Mouse (Mus musculus): Measurements from ENCODE around the gene Farp1. TPM values are rescaled to one million over a fixed set of nuclear protein-coding genes. Genes with fewer than 3 reads are reported as not detected.

The Farp1 gene
- polyA plus RNA-seq, 1 experiment from 2014 or later, result 10.8 TPM

- ATAC-seq (replicated peaks; ENCODE audit: insufficient number of reproducible peaks, insufficient read depth, low FRiP score, low read depth), result no peak
- Histone ChIP-seq H3K4me1 (replicated peaks) (peaks cover 64% of the 10 kb centered on the region), H3K9me3 (replicated peaks) (no peaks in the 10 kb centered on the region), H3K4me3 (no peak overlapping the region), H3K36me3 (no peaks in the 10 kb centered on the region), H3K4me2 (no peak overlapping the region), H3K27me3 (no peaks in the 10 kb centered on the region), H3K27ac (no peak overlapping the region), H3K9ac (no peak overlapping the region)
- 44% methylated on average over 4 of the region's 4 CpGs for WGBS
These were observed 71.9 kb downstream of the Farp1 start for GRCm38 (mm10) chr14:121106906-121107305.

- Histone ChIP-seq H3K27me3 (no peaks in the 10 kb centered on the region), H3K9me3 (replicated peaks) (no peaks in the 10 kb centered on the region), H3K4me1 (replicated peaks) (peaks cover 58% of the 10 kb centered on the region), H3K27ac (peak overlapping the region; percentile 41), H3K9ac (no peak overlapping the region), H3K36me3 (no peaks in the 10 kb centered on the region), H3K4me2 (no peak overlapping the region), H3K4me3 (no peak overlapping the region)
- WGBS, result 80% methylated on average over 10 of the region's 10 CpGs
- no peak for ATAC-seq (replicated peaks; ENCODE audit: insufficient number of reproducible peaks, insufficient read depth, low FRiP score, low read depth)
These were observed 72.8 kb downstream of the Farp1 start for GRCm38 (mm10) chr14:121107707-121108285.

DNA sequence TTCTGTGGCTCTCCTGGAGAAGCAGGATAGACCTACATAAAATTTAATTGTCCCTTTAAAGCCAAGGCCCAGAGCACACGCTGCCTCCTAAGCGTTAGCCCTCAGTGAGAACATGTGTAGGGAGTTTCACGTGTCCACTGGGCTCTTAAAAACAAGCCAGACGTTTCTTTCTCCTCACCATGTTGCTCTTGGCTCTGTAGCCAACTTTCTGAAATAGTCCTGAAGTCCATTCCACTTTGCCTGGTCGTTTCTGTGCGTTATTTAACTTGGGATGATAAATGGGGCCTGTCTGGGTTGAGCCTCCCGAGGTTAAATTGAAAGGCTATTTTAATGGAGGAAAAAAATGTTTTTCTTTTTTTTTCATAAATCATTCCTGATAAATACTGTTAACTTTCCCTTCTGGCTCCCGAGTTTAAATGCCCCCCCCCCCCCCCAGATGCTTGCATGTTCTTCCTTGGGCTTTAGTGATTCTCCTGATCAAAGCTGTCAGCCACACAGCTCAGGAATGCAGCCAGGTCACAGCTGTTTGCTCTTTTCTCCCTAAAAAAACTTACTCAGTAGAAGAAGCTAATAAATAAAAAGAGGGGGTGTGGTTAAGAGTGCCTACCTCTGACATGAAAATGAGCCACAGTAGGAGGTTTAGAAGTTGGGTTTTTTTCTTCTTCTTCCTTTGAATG, 73.6 kb downstream of the Farp1 start:
- no peak overlapping the region for H3K4me3 ChIP-seq
- ATAC-seq (replicated peaks; ENCODE audit: insufficient number of reproducible peaks, insufficient read depth, low FRiP score, low read depth), result peak; percentile 44; the same call in 1 of the 2 replicates
- H3K4me2 ChIP-seq, result 0 out of 2 replicates have a peak overlapping the region, but pooled peaks have one; percentile 11
- H3K4me1 ChIP-seq (replicated peaks), result peaks cover 57% of the 10 kb centered on the region
- no peak overlapping the region for H3K9ac ChIP-seq
- H3K36me3 ChIP-seq, result no peaks in the 10 kb centered on the region
- no peaks in the 10 kb centered on the region for H3K27me3 ChIP-seq
- 13% methylated on average over 8 of the region's 8 CpGs for WGBS
- peak overlapping the region; percentile 41 for H3K27ac ChIP-seq
- H3K9me3 ChIP-seq (replicated peaks), result no peaks in the 10 kb centered on the region

DNA sequence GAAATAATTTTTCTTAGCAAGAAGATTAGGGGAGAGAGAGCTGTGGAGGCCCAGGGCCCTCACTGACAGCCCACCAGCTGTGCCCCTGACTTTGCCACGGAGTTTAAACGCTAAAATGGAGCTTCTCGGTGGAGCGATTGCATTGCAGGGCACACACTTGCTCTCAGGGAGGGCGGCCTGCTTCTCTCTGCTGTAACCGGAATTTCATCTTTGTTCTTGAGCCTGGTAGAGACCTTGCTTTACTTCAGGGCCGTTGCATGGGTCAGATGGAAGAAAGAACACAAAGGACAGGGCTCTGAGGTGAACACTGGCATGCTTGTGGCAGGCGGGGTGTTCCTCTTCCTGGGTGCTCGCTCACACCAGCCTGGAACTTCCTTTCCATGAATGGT, 74.1 kb downstream of the Farp1 start:
- WGBS, result 42% methylated on average over 9 of the region's 9 CpGs
- Histone ChIP-seq H3K4me3 (no peak overlapping the region), H3K27me3 (no peaks in the 10 kb centered on the region), H3K27ac (peak overlapping the region; percentile 41), H3K9ac (no peak overlapping the region), H3K9me3 (replicated peaks) (no peaks in the 10 kb centered on the region), H3K4me1 (replicated peaks) (peaks cover 57% of the 10 kb centered on the region), H3K36me3 (no peaks in the 10 kb centered on the region), H3K4me2 (0 out of 2 replicates have a peak overlapping the region, but pooled peaks have one; percentile 11)
- ATAC-seq (replicated peaks; ENCODE audit: insufficient number of reproducible peaks, insufficient read depth, low FRiP score, low read depth), result no peak

GRCm38 (mm10) chr14:121110492-121111267, 75.7 kb downstream of the Farp1 start:
- Histone ChIP-seq H3K27me3 (no peaks in the 10 kb centered on the region), H3K9me3 (replicated peaks) (no peaks in the 10 kb centered on the region), H3K27ac (no peak overlapping the region), H3K9ac (no peak overlapping the region), H3K4me2 (no peak overlapping the region), H3K36me3 (no peaks in the 10 kb centered on the region), H3K4me3 (no peak overlapping the region), H3K4me1 (replicated peaks) (peaks cover 49% of the 10 kb centered on the region)
- 67% methylated on average over 13 of the region's 13 CpGs for WGBS
- no peak for ATAC-seq (replicated peaks; ENCODE audit: insufficient number of reproducible peaks, insufficient read depth, low FRiP score, low read depth)

DNA sequence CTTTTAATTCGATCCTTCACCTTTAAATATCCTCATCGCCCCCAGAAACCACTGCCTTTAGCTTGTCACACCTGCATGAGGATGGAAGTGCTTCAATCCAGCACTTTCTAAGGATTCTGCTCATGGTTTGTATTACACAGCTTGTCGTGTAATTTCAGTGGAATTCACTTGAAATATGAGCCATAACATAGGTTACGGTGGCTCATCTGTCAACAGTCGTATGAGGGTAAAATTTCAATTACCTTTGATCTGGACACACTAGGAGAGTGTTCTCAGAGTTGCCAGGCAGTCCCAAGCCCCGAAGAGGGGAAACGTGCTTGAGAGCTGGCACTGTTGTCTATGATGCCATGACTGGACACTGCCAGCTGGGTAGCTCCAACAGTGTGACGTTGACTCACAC, 77.1 kb downstream of the Farp1 start:
- Histone ChIP-seq H3K4me1 (replicated peaks) (peaks cover 37% of the 10 kb centered on the region), H3K36me3 (no peaks in the 10 kb centered on the region), H3K27ac (no peak overlapping the region), H3K4me3 (no peak overlapping the region), H3K9ac (no peak overlapping the region), H3K27me3 (no peaks in the 10 kb centered on the region), H3K9me3 (replicated peaks) (no peaks in the 10 kb centered on the region), H3K4me2 (no peak overlapping the region)
- WGBS, result 82% methylated on average over 8 of the region's 8 CpGs
- no peak for ATAC-seq (replicated peaks; ENCODE audit: insufficient number of reproducible peaks, insufficient read depth, low FRiP score, low read depth)

- Histone ChIP-seq H3K4me3 (no peak overlapping the region), H3K9ac (no peak overlapping the region), H3K4me1 (replicated peaks) (peaks cover 24% of the 10 kb centered on the region), H3K27me3 (no peaks in the 10 kb centered on the region), H3K36me3 (no peaks in the 10 kb centered on the region), H3K4me2 (no peak overlapping the region), H3K27ac (no peak overlapping the region), H3K9me3 (replicated peaks) (no peaks in the 10 kb centered on the region)
- WGBS, result 90% methylated on average over 6 of the region's 6 CpGs
- no peak for ATAC-seq (replicated peaks; ENCODE audit: insufficient number of reproducible peaks, insufficient read depth, low FRiP score, low read depth)
These were observed 78.8 kb downstream of the Farp1 start for GRCm38 (mm10) chr14:121113785-121114184.

- Histone ChIP-seq H3K36me3 (no peaks in the 10 kb centered on the region), H3K27me3 (no peaks in the 10 kb centered on the region), H3K4me3 (no peak overlapping the region), H3K4me2 (no peak overlapping the region), H3K27ac (no peak overlapping the region), H3K9me3 (replicated peaks) (no peaks in the 10 kb centered on the region), H3K4me1 (replicated peaks) (peaks cover 5% of the 10 kb centered on the region; the same call in 1 of the 2 replicates), H3K9ac (no peak overlapping the region)
- WGBS, result 76% methylated on average over 4 of the region's 4 CpGs
- no peak for ATAC-seq (replicated peaks; ENCODE audit: insufficient number of reproducible peaks, insufficient read depth, low FRiP score, low read depth)
These were observed 81.7 kb downstream of the Farp1 start for GRCm38 (mm10) chr14:121116696-121117095.

GRCm38 (mm10) chr14:121118860-121119259, 83.9 kb downstream of the Farp1 start:
- no peak overlapping the region for H3K4me3 ChIP-seq
- 48% methylated on average over 7 of the region's 7 CpGs for WGBS
- no peaks in the 10 kb centered on the region for H3K27me3 ChIP-seq
- no peak overlapping the region for H3K4me2 ChIP-seq
- peak; percentile 56; the same call in 1 of the 2 replicates for ATAC-seq (replicated peaks; ENCODE audit: insufficient number of reproducible peaks, insufficient read depth, low FRiP score, low read depth)
- no peaks in the 10 kb centered on the region for H3K36me3 ChIP-seq
- no peak overlapping the region for H3K9ac ChIP-seq
- no peak overlapping the region for H3K27ac ChIP-seq
- H3K9me3 ChIP-seq (replicated peaks), result no peaks in the 10 kb centered on the region
- H3K4me1 ChIP-seq (replicated peaks), result peaks cover 9% of the 10 kb centered on the region; the same call in 1 of the 2 replicates

DNA sequence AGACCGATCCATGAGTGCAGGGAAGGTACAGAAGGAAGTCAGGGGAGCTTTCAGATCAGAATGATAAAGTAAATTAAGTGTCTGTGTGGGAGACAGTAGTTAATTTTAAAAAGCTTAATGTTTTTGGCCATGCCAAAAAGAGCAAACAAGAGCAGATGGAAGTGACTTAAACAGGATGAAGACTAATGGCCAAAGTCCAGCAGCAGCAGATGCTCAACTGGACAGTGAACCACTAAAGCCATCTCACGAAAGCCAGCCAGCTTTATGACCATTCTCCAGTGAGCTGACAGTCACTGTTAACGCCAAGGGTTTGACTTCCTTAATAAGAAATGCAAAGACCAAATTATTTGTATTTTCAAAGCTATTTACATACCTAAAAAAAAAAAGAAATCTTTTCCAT, 86.7 kb downstream of the Farp1 start:
- Histone ChIP-seq H3K27ac (no peak overlapping the region), H3K36me3 (no peaks in the 10 kb centered on the region), H3K4me1 (replicated peaks) (peaks cover 9% of the 10 kb centered on the region; the same call in 1 of the 2 replicates), H3K9me3 (replicated peaks) (no peaks in the 10 kb centered on the region), H3K4me3 (no peak overlapping the region), H3K27me3 (no peaks in the 10 kb centered on the region), H3K9ac (no peak overlapping the region), H3K4me2 (no peak overlapping the region)
- 71% methylated on average over 3 of the region's 3 CpGs for WGBS
- ATAC-seq (replicated peaks; ENCODE audit: insufficient number of reproducible peaks, insufficient read depth, low FRiP score, low read depth), result no peak

DNA sequence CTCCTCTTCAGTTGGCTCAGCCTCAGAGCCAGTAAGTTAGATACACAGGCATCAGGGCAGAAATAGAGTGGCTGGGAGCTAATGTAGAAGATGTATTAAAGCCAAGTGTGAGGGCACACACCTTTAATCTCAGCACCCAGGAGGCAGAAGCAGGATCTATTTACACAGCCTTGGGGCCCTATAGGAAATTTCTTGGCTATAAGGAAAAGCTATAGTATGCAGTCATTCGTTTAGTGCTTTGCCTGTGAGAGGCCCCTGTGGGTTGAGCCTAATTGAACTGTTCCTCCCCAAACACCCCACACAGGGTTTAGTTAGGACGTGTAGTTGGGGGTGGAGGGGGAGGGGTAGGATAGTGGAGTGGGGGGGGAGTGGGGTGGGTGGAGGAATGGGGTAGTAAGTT, 87.9 kb downstream of the Farp1 start:
- H3K9ac ChIP-seq, result no peak overlapping the region
- no peak for ATAC-seq (replicated peaks; ENCODE audit: insufficient number of reproducible peaks, insufficient read depth, low FRiP score, low read depth)
- no peak overlapping the region for H3K27ac ChIP-seq
- peaks cover 9% of the 10 kb centered on the region; the same call in 1 of the 2 replicates for H3K4me1 ChIP-seq (replicated peaks)
- H3K4me3 ChIP-seq, result no peak overlapping the region
- no peak overlapping the region for H3K4me2 ChIP-seq
- no peaks in the 10 kb centered on the region for H3K27me3 ChIP-seq
- no peaks in the 10 kb centered on the region for H3K36me3 ChIP-seq
- WGBS, result 52% methylated on average over 2 of the region's 2 CpGs
- H3K9me3 ChIP-seq (replicated peaks), result no peaks in the 10 kb centered on the region

Data from heart, embryonic 15.5 days (tissue).